Mouse (Mus musculus): ENCODE measurements around the gene Pakap.

Gene Pakap

GRCm38 (mm10) chr4:57837089-57837488 is 269.1 kb downstream of the Pakap start:
- no peak for DNase-seq (ENCODE audit: low spot score in 2 of 2)

- DNase-seq (ENCODE audit: low spot score in 2 of 2), result no peak
These were observed 271.4 kb downstream of the Pakap start for GRCm38 (mm10) chr4:57839343-57839742.

- DNase-seq (ENCODE audit: low spot score in 2 of 2), result no peak
These were observed 273.9 kb downstream of the Pakap start for GRCm38 (mm10) chr4:57841911-57842310.

GRCm38 (mm10) chr4:57842472-57843305 is 274.7 kb downstream of the Pakap start:
- DNase-seq (ENCODE audit: low spot score in 2 of 2), result no peak

- no peak for DNase-seq (ENCODE audit: low spot score in 2 of 2)
These were observed 277.1 kb downstream of the Pakap start for GRCm38 (mm10) chr4:57845031-57845431.

GRCm38 (mm10) chr4:57845541-57846210 is 277.7 kb downstream of the Pakap start:
- DNase-seq (ENCODE audit: low spot score in 2 of 2), result no peak

GRCm38 (mm10) chr4:57846381-57846990 is 278.5 kb downstream of the Pakap start:
- DNase-seq (ENCODE audit: low spot score in 2 of 2), result no peak

GRCm38 (mm10) chr4:57846991-57847422 is 279.0 kb downstream of the Pakap start:
- DNase-seq (ENCODE audit: low spot score in 2 of 2), result no peak

- DNase-seq (ENCODE audit: low spot score in 2 of 2), result no peak
These were observed 279.7 kb downstream of the Pakap start for GRCm38 (mm10) chr4:57847676-57848075.

GRCm38 (mm10) chr4:57849465-57849864 is 281.5 kb downstream of the Pakap start:
- DNase-seq (ENCODE audit: low spot score in 2 of 2), result no peak

GRCm38 (mm10) chr4:57851731-57852130 is 283.8 kb downstream of the Pakap start:
- no peak for DNase-seq (ENCODE audit: low spot score in 2 of 2)

GRCm38 (mm10) chr4:57852461-57853040 is 284.6 kb downstream of the Pakap start:
- DNase-seq (ENCODE audit: low spot score in 2 of 2), result no peak

- DNase-seq (ENCODE audit: low spot score in 2 of 2), result no peak
These were observed 286.2 kb downstream of the Pakap start for GRCm38 (mm10) chr4:57854181-57854580.

- no peak for DNase-seq (ENCODE audit: low spot score in 2 of 2)
These were observed 287.4 kb downstream of the Pakap start for GRCm38 (mm10) chr4:57855281-57855941.

- DNase-seq (ENCODE audit: low spot score in 2 of 2), result no peak
These were observed 288.7 kb downstream of the Pakap start for GRCm38 (mm10) chr4:57856673-57857072.

- DNase-seq (ENCODE audit: low spot score in 2 of 2), result no peak
These were observed 292.2 kb downstream of the Pakap start for GRCm38 (mm10) chr4:57860204-57860611.

- DNase-seq (ENCODE audit: low spot score in 2 of 2), result no peak
These were observed 293.2 kb downstream of the Pakap start for GRCm38 (mm10) chr4:57861166-57861565.

GRCm38 (mm10) chr4:57861856-57862255 is 293.9 kb downstream of the Pakap start:
- DNase-seq (ENCODE audit: low spot score in 2 of 2), result no peak

- no peak for DNase-seq (ENCODE audit: low spot score in 2 of 2)
These were observed 294.4 kb downstream of the Pakap start for GRCm38 (mm10) chr4:57862269-57862986.

GRCm38 (mm10) chr4:57866088-57866487 is 298.1 kb downstream of the Pakap start:
- no peak for DNase-seq (ENCODE audit: low spot score in 2 of 2)

GRCm38 (mm10) chr4:57866990-57867389 is 299.0 kb downstream of the Pakap start:
- no peak for DNase-seq (ENCODE audit: low spot score in 2 of 2)
